Mouse (Mus musculus) C2C12 (cell line): ENCODE measurements around the gene Tm6sf1.

ENCODE experiments used
- CTCF ChIP-seq: IDR thresholded peaks from one replicate; pipeline ENCODE4 v1.5.1; 2011; ENCODE audit not compliant: control insufficient read depth, insufficient read depth, insufficient read length
- MAX ChIP-seq: IDR thresholded peaks from one replicate; pipeline ENCODE4 v1.6.1; 2011; ENCODE audit warnings: mild to moderate bottlenecking, control low read depth
- MYOG ChIP-seq: IDR thresholded peaks from one replicate; pipeline ENCODE4 v1.6.1; 2011; ENCODE audit not compliant: control insufficient read depth, insufficient read length; ENCODE audit errors: extremely low read depth
- USF1 ChIP-seq: IDR thresholded peaks from one replicate; pipeline ENCODE4 v1.6.1; 2011; ENCODE audit warnings: low read depth, mild to moderate bottlenecking, control low read depth, moderate library complexity

- TF ChIP-seq CTCF, result no peak
- TF ChIP-seq MAX, result no peak
- no peak for TF ChIP-seq USF1
- no peak for TF ChIP-seq MYOG
Measured at GRCm38 (mm10) chr7:81904094-81904493, 45.3 kb downstream of the Tm6sf1 start.
